Mouse (Mus musculus) kidney, adult 2 months (tissue): ENCODE data around the gene Adgrg6.

ENCODE experiments used
- CTCF ChIP-seq: fragments of 200-500 bp; conservative IDR thresholded peaks from 2 replicates; pipeline ENCODE4 v1.5.1; 2011; ENCODE audit warnings: low read depth, mild to moderate bottlenecking, control low read depth, low read length, moderate library complexity, mixed read lengths; ENCODE audit not compliant: insufficient read depth, insufficient read length
- POLR2A ChIP-seq: fragments of 200-500 bp; IDR thresholded peaks from one replicate; pipeline ENCODE4 v1.6.1; 2011; ENCODE audit warnings: low read depth, low read length, control low read depth

- TF ChIP-seq CTCF: no peak
- TF ChIP-seq POLR2A: no peak
These were observed 69.8 kb downstream of the Adgrg6 start for GRCm38 (mm10) chr10:14475641-14476040.
